Mouse (Mus musculus): ENCODE measurements at regions not wholly inside any gene's neighbourhood (a gene's known extent, or its start where the extent isn't known, plus 50 kb on each side); places are given as distances from the start of the nearest gene placed in this dataset.
A peak's percentile ranks its signal among the peaks of the same experiment; 100 is the strongest.

DNA sequence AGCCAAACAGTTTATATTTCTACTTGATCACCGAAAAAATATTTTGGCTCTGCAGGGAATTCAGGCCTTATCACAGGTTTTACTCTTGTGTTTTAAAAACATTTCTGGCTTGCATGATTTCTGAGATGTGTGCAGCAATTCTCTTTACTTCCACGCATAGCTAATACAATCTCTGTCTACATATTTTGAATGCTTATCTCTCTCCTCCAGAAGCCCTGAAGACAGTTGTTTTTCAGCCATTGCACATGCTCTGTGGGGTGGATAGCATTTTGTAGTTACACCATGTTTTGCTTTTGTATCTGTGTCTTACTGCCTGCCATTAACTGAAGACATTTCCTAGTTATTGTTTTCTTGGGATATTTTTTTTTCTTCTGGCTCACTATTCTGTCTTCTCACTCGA is 252.6 kb upstream of the Nr5a2 start:
- Histone ChIP-seq H3K9ac (replicated peaks) (no peak overlapping the region), H3K4me1 (replicated peaks) (no peaks in the 10 kb centered on the region), H3K4me3 (replicated peaks) (no peak overlapping the region), H3K27ac (no peak overlapping the region), H3K36me3 (no peaks in the 10 kb centered on the region), H3K9me3 (no peaks in the 10 kb centered on the region), H3K4me2 (replicated peaks) (no peak overlapping the region), H3K27me3 (no peaks in the 10 kb centered on the region)
- ATAC-seq: no peak
- 67% methylated on average over 3 of the region's 3 CpGs for WGBS

DNA sequence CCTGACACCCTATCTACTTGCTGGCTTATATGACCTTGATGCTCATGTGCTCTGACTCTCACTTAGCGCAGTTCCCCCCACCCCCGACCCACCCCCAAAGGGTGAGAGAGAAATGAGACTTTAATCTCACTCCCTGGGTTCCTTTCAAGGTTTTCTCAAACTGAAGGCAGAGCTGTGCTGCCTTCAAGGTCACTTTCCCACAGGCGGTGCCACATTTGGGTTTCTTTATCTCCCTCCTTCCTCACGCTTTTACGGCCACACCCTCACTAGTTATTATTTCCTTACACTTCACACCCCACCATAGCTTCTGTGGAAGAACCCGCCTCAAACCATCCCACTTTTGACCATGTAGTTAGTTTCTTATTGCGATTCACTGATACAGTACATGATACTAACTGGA is 244.1 kb upstream of the Nr5a2 start:
- H3K27me3 ChIP-seq: no peaks in the 10 kb centered on the region
- no peak overlapping the region for H3K4me3 ChIP-seq (replicated peaks)
- 87% methylated on average over 7 of the region's 7 CpGs for WGBS
- no peak for ATAC-seq
- H3K27ac ChIP-seq: no peak overlapping the region
- H3K4me1 ChIP-seq (replicated peaks): no peaks in the 10 kb centered on the region
- no peaks in the 10 kb centered on the region for H3K36me3 ChIP-seq
- no peaks in the 10 kb centered on the region for H3K9me3 ChIP-seq
- no peak overlapping the region for H3K9ac ChIP-seq (replicated peaks)
- no peak overlapping the region for H3K4me2 ChIP-seq (replicated peaks)

DNA sequence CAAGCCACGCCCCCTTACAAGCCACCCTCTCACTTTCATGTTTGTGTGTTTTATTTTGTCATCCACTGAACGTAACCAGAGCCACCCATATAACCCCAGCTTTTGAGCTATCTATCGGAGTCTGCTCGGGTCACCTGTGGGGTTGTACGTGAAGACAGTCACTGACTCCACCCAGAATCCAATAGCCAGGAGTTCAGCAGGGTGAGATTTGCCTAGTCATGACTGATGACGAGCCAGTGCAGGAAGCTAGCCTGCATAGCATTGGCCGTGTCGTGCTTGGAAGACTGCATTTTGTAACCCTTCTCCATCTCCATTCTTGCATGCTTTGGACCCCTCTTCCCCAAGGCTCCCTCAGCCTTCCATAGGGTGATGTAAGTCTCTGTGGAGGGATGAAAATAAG is 243.3 kb upstream of the Nr5a2 start:
- ATAC-seq: no peak
- H3K9ac ChIP-seq (replicated peaks): no peak overlapping the region
- no peaks in the 10 kb centered on the region for H3K9me3 ChIP-seq
- H3K27me3 ChIP-seq: no peaks in the 10 kb centered on the region
- no peaks in the 10 kb centered on the region for H3K4me1 ChIP-seq (replicated peaks)
- no peak overlapping the region for H3K27ac ChIP-seq
- no peaks in the 10 kb centered on the region for H3K36me3 ChIP-seq
- no peak overlapping the region for H3K4me3 ChIP-seq (replicated peaks)
- no peak overlapping the region for H3K4me2 ChIP-seq (replicated peaks)
- 91% methylated on average over 8 of the region's 8 CpGs for WGBS

DNA sequence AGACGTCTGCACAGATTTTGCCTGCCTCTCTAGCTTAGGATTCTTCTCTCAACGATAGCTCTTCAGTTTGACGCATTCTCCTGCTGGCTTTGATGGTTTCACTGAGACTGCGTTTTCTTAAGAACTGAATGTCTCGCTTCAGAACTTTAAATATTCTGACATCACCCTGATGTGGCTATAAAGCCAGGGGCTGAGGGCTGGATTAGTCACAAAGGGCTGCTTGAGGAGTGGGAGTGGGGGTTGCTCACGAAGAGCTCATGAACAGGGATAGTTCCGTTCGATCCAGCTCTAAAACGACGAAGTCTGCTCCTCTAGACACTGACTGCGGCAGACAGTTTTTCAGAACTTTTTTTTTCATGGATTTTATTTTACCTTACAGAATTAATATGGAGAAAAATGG is 240.7 kb upstream of the Nr5a2 start:
- Histone ChIP-seq H3K36me3 (no peaks in the 10 kb centered on the region), H3K4me2 (replicated peaks) (no peak overlapping the region), H3K4me1 (replicated peaks) (no peaks in the 10 kb centered on the region), H3K27me3 (no peaks in the 10 kb centered on the region), H3K4me3 (replicated peaks) (no peak overlapping the region), H3K9me3 (no peaks in the 10 kb centered on the region), H3K9ac (replicated peaks) (no peak overlapping the region), H3K27ac (no peak overlapping the region)
- 0 out of 2 replicates have a peak, but pooled peaks have one; percentile 45 for ATAC-seq
- 37% methylated on average over 11 of the region's 11 CpGs for WGBS

DNA sequence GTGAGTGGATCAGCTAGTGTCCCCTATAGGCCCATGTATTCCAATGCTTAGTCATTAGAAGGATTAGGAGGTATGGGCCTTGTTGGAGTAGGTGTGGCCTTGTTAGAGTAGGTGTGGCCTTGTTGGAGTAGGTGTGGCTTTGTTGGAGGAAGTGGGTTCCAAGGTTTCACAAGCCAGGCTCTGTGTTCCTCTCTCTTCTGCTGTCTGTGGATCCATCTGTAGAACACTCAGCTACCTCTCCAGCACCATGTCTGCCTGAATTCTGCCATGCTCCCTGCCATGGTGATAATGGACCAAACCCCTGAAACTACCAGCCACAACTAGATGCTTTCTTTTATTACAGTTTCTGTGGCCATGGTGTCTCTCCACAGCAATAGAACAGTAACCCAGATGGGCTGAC is 235.7 kb upstream of the Nr5a2 start:
- no peak overlapping the region for H3K4me2 ChIP-seq (replicated peaks)
- H3K4me3 ChIP-seq (replicated peaks): no peak overlapping the region
- no peak for ATAC-seq
- no peaks in the 10 kb centered on the region for H3K9me3 ChIP-seq
- H3K9ac ChIP-seq (replicated peaks): no peak overlapping the region
- H3K27me3 ChIP-seq: no peaks in the 10 kb centered on the region
- no peaks in the 10 kb centered on the region for H3K36me3 ChIP-seq
- H3K4me1 ChIP-seq (replicated peaks): no peaks in the 10 kb centered on the region
- H3K27ac ChIP-seq: no peak overlapping the region

DNA sequence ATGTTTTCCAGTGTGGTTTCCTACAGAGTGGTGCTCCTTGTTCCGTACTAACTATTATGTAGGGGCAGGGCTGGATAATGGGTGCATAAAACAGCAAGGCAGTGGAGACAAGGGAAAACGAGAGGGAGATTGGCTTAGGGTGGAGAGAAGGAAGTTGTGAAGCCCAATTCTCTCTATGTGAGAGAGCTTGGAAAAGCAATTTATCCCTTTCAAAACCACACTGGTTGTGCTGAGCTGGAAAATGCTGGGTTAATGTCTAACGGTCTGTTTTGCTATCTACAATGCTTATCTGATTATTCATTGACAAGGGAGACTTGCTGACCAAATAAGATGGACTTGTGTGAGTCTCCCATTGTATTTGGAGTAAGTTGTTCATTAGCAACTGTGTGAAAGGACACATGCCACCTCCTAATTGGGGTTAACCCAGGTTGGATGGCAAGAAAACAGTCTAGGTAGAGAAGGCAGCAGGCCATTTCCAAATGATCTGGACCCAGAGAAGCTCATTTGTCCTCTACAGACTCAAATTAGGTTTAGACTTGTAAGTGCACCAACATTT is 234.9 kb upstream of the Nr5a2 start:
- H3K4me3 ChIP-seq (replicated peaks): no peak overlapping the region
- no peaks in the 10 kb centered on the region for H3K9me3 ChIP-seq
- no peak overlapping the region for H3K27ac ChIP-seq
- H3K9ac ChIP-seq (replicated peaks): no peak overlapping the region
- 91% methylated on average over 3 of the region's 3 CpGs for WGBS
- no peak overlapping the region for H3K4me2 ChIP-seq (replicated peaks)
- H3K27me3 ChIP-seq: no peaks in the 10 kb centered on the region
- no peak for ATAC-seq
- no peaks in the 10 kb centered on the region for H3K36me3 ChIP-seq
- no peaks in the 10 kb centered on the region for H3K4me1 ChIP-seq (replicated peaks)

DNA sequence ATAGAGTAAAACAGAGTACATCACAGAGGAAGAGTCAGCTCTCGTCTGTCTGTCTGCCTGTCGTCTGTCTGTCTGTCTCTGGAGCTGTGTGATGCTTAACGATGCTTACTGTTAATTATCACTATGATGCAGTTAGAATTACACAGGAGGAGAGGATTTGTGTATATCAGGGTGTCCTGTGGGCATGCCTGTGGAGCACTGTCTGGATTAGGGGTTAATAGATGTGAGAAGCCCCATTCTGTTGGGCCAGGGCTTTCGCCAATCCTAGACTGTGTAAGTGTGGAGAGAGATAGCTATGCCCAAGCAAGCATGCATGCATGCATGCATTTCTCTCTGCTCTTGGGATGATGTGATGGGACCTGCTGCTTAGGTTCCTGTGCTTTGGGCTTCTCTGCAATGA is 218.0 kb upstream of the Nr5a2 start:
- H3K9ac ChIP-seq (replicated peaks): no peak overlapping the region
- no peak overlapping the region for H3K27ac ChIP-seq
- no peaks in the 10 kb centered on the region for H3K36me3 ChIP-seq
- WGBS: 96% methylated on average over 4 of the region's 4 CpGs
- peaks cover 11% of the 10 kb centered on the region for H3K4me1 ChIP-seq (replicated peaks)
- no peak overlapping the region for H3K4me3 ChIP-seq (replicated peaks)
- H3K4me2 ChIP-seq (replicated peaks): no peak overlapping the region
- no peak for ATAC-seq
- H3K9me3 ChIP-seq: no peaks in the 10 kb centered on the region
- H3K27me3 ChIP-seq: no peaks in the 10 kb centered on the region

DNA sequence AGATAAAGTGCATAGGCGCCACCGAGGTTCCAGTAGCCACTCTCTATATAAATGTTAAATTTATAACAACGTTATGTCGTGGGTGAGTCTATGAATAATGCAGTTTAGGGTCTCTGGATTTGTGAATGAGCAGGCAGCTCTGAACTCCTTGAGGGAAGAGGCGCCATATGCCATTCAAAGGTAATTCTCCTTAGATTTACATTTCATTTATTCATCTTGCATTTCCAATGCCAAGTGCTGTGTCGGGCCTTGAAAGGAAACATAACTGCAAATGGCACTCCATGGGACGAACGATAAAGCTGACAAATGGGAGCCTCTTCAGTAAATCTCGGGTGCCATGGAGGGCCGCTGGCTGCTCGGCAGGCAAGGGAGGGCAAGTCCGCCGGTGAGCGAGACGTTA is 216.4 kb upstream of the Nr5a2 start:
- Histone ChIP-seq H3K27me3 (no peaks in the 10 kb centered on the region), H3K4me2 (replicated peaks) (peak overlapping the region; percentile 28), H3K9me3 (no peaks in the 10 kb centered on the region), H3K4me3 (replicated peaks) (no peak overlapping the region), H3K27ac (no peak overlapping the region), H3K36me3 (no peaks in the 10 kb centered on the region), H3K9ac (replicated peaks) (no peak overlapping the region), H3K4me1 (replicated peaks) (peaks cover 11% of the 10 kb centered on the region)
- WGBS: 47% methylated on average over 15 of the region's 15 CpGs
- ATAC-seq: peak; percentile 48; the same call in 1 of the 2 replicates

DNA sequence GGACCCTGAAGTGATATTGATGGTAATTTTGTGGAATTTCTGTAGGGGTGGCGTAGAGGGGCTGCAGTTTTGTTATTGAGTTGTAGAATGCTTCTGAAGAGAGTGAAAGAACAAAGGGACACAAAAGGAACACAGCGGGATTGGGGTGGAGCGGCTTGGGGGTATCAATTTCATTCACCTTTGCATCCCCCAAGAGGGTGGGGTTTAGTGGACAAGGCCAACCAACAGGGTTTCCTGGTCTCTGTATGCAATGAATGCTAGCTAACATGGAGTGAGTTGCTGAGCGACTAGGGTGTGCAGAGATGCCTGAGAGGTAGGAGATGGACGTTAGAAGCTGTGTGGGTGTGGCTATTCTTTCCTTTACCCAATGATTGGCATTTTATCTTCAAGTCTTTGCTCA is 213.8 kb upstream of the Nr5a2 start:
- Histone ChIP-seq H3K27ac (no peak overlapping the region), H3K4me3 (replicated peaks) (no peak overlapping the region), H3K4me2 (replicated peaks) (no peak overlapping the region), H3K36me3 (no peaks in the 10 kb centered on the region), H3K9ac (replicated peaks) (no peak overlapping the region), H3K27me3 (no peaks in the 10 kb centered on the region), H3K4me1 (replicated peaks) (peaks cover 13% of the 10 kb centered on the region), H3K9me3 (no peaks in the 10 kb centered on the region)
- 42% methylated on average over 5 of the region's 5 CpGs for WGBS
- no peak for ATAC-seq

DNA sequence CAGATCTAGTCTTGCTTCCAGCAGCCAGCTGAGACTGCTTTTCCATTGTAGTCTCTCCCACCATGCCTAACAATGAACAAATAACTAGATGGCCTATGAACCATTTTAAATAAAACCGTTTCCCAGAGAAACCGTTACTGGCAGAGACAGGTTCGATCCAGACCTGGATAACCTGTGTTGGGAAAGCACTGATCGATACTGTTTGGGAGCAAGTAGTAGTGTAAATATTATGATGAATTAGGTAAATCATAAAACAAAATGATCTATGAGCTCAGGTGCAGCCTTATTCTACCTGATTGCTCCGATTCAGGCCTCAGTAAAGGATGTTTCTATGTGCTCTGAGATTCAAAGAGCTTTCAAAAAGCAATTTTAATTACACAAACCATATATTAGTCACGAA is 211.9 kb upstream of the Nr5a2 start:
- H3K36me3 ChIP-seq: no peaks in the 10 kb centered on the region
- WGBS: 85% methylated on average over 6 of the region's 6 CpGs
- no peak for ATAC-seq
- H3K4me2 ChIP-seq (replicated peaks): no peak overlapping the region
- H3K4me1 ChIP-seq (replicated peaks): peaks cover 9% of the 10 kb centered on the region
- no peaks in the 10 kb centered on the region for H3K27me3 ChIP-seq
- no peak overlapping the region for H3K9ac ChIP-seq (replicated peaks)
- no peak overlapping the region for H3K4me3 ChIP-seq (replicated peaks)
- no peak overlapping the region for H3K27ac ChIP-seq
- no peaks in the 10 kb centered on the region for H3K9me3 ChIP-seq

DNA sequence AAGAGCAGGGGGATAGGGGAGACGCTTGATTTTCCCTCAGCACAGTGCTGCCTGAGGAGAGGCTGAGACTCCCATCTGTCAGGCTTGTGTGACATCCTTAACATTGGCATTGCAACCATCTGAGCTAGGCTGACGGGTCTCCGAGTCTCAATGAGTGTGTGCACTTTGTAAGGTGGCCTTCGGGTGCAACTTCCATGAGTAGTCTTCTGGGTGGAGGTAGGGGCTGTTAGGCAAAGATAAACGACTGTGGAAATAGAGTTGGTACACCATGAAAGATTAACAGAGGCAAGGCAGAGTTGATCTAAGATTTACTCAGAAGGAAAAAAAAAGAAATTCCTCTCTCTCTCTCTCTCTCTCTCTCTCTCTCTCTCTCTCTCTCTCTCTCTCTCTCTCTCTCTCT is 211.2 kb upstream of the Nr5a2 start:
- H3K9me3 ChIP-seq: no peaks in the 10 kb centered on the region
- no peaks in the 10 kb centered on the region for H3K27me3 ChIP-seq
- no peak for ATAC-seq
- H3K9ac ChIP-seq (replicated peaks): no peak overlapping the region
- H3K27ac ChIP-seq: no peak overlapping the region
- H3K36me3 ChIP-seq: no peaks in the 10 kb centered on the region
- WGBS: 76% methylated on average over 5 of the region's 5 CpGs
- peaks cover 3% of the 10 kb centered on the region; the same call in 1 of the 2 replicates for H3K4me1 ChIP-seq (replicated peaks)
- no peak overlapping the region for H3K4me3 ChIP-seq (replicated peaks)
- H3K4me2 ChIP-seq (replicated peaks): no peak overlapping the region

DNA sequence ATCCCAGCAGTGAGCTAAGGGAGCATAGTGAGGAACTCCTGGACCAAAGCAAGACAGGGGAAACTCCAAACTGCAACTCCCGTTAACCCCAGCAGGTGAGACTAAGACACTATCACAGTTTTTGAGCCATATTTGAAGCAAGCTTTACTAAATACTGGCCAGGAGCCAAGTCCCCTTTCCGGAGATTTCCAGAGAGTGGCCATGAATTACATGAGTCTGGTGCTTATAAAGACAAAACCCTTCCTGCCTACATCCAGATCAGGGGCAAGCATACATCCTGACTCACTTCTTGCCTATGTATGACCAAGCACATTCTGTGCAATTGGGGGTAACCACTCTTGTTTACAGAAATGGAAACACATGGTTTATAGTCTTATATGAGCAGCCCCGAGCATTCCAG is 187.6 kb upstream of the Nr5a2 start:
- Histone ChIP-seq H3K27ac (no peak overlapping the region), H3K4me1 (replicated peaks) (no peaks in the 10 kb centered on the region), H3K4me3 (replicated peaks) (no peak overlapping the region), H3K36me3 (no peaks in the 10 kb centered on the region), H3K27me3 (no peaks in the 10 kb centered on the region), H3K4me2 (replicated peaks) (no peak overlapping the region), H3K9ac (replicated peaks) (no peak overlapping the region), H3K9me3 (no peaks in the 10 kb centered on the region)
- 82% methylated on average over 3 of the region's 3 CpGs for WGBS
- no peak for ATAC-seq

DNA sequence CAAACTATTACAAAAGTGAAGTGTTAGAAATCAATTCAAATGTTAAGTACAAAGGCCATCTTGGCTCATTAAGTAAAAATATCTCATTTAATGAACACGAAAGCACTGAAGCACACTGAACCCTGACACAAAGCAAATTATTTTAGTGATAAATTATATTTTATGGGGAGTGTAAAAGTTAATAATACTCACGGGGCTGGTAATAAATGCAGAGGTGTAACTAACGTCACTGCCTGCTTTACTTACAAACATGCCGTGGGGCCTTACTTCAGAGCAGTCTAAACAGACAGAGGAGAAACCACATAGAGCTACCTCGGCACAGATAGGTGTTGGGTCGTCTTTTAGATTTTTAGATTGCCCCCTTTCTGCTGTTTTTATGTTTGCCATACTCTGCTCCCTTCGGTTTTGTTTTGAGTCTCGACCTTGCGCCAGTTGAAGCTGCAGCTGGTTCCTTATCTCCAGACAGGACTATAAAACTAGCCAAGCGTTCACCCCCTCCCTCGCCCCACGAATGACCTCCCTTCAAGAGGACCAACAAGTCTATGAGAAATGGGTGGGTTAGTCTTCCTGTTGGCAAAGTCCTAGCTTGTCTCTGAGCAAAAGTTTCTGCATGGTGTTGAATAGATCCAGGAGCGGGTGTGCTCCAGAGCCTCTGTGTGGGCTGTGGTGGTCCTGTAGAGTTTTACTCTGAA is 181.8 kb upstream of the Nr5a2 start:
- Histone ChIP-seq H3K27ac (no peak overlapping the region), H3K4me1 (replicated peaks) (no peaks in the 10 kb centered on the region), H3K4me3 (replicated peaks) (no peak overlapping the region), H3K9ac (replicated peaks) (no peak overlapping the region), H3K9me3 (no peaks in the 10 kb centered on the region), H3K4me2 (replicated peaks) (no peak overlapping the region), H3K27me3 (no peaks in the 10 kb centered on the region), H3K36me3 (no peaks in the 10 kb centered on the region)
- WGBS: 89% methylated on average over 13 of the region's 13 CpGs
- no peak for ATAC-seq
